Mouse (Mus musculus): ENCODE results near the gene Tmem255a. TPM values are rescaled to one million over a fixed set of nuclear protein-coding genes. Genes with fewer than 3 reads are reported as not detected.

Tmem255a gene
- total RNA-seq (2021): 10 to 100 TPM; 22.3 to 32.6 TPM
- 9.1 and 16.4 TPM in 2 replicates for polyA plus RNA-seq (2012; rRNA removed)
- long read RNA-seq, partial matches to known transcripts: 0 of 7 reads
- long read RNA-seq, other reads (novel, unspliced or antisense): 3 of 7 reads

- DNase-seq: peak; percentile 54
These were observed at the start of gene Tmem255a for GRCm38 (mm10) chrX:38251851-38252571. TSS of gene Tmem255a (minus strand) at chrX:38252439.

GRCm38 (mm10) chrX:38259610-38260009 is 7.4 kb upstream of the Tmem255a start:
- no peak for DNase-seq

GRCm38 (mm10) chrX:38250352-38250950 is 1.8 kb downstream of the Tmem255a start:
- peak; percentile 59 for DNase-seq

GRCm38 (mm10) chrX:38249640-38250351 is 2.4 kb downstream of the Tmem255a start:
- peak; percentile 63 for DNase-seq

GRCm38 (mm10) chrX:38247601-38248000 is 4.6 kb downstream of the Tmem255a start:
- peak; percentile 48 for DNase-seq

GRCm38 (mm10) chrX:38247108-38247507 is 5.1 kb downstream of the Tmem255a start:
- DNase-seq: peak; percentile 61

GRCm38 (mm10) chrX:38237731-38238130 is 14.5 kb downstream of the Tmem255a start:
- peak; percentile 45 for DNase-seq

GRCm38 (mm10) chrX:38229888-38230287 is 22.4 kb downstream of the Tmem255a start:
- DNase-seq: no peak

GRCm38 (mm10) chrX:38222757-38223156 is 29.5 kb downstream of the Tmem255a start:
- no peak for DNase-seq

GRCm38 (mm10) chrX:38217676-38217991 is 34.6 kb downstream of the Tmem255a start:
- no peak for DNase-seq

GRCm38 (mm10) chrX:38216986-38217675 is 35.1 kb downstream of the Tmem255a start:
- DNase-seq: peak; percentile 27

- DNase-seq: no peak
These were observed 44.8 kb downstream of the Tmem255a start for GRCm38 (mm10) chrX:38207392-38207791.

GRCm38 (mm10) chrX:38201816-38202215 is 50.4 kb downstream of the Tmem255a start:
- peak; percentile 48 for DNase-seq

- DNase-seq: no peak
These were observed 61.8 kb downstream of the Tmem255a start for GRCm38 (mm10) chrX:38190458-38190764.

GRCm38 (mm10) chrX:38189552-38190457 is 62.4 kb downstream of the Tmem255a start, which contains the start of gene Zbtb33:
TSS of gene Zbtb33 (plus strand) at chrX:38189793.
- DNase-seq: peak; percentile 89

GRCm38 (mm10) chrX:38185520-38185919 is 66.7 kb downstream of the Tmem255a start:
- DNase-seq: no peak

GRCm38 (mm10) chrX:38181608-38182258 is 70.5 kb downstream of the Tmem255a start:
- DNase-seq: peak; percentile 34

- peak; percentile 45 for DNase-seq
These were observed 71.3 kb downstream of the Tmem255a start for GRCm38 (mm10) chrX:38180656-38181607.

- DNase-seq: peak; percentile 78
These were observed 72.3 kb downstream of the Tmem255a start for GRCm38 (mm10) chrX:38179891-38180310.
